Mouse (Mus musculus) bone marrow macrophage, adult 2 months (primary cell): ENCODE data around the gene Atg7.

Source experiments
- CTCF ChIP-seq: IDR thresholded peaks from 2 replicates; pipeline ENCODE4 v1.5.1; 2012; ENCODE audit warnings: low read depth, mild to moderate bottlenecking, low read length, moderate library complexity
- POLR2A ChIP-seq: IDR thresholded peaks from 2 replicates; pipeline ENCODE4 v1.6.1; 2012; ENCODE audit warnings: mild to moderate bottlenecking, low read depth, low read length, borderline replicate concordance

DNA sequence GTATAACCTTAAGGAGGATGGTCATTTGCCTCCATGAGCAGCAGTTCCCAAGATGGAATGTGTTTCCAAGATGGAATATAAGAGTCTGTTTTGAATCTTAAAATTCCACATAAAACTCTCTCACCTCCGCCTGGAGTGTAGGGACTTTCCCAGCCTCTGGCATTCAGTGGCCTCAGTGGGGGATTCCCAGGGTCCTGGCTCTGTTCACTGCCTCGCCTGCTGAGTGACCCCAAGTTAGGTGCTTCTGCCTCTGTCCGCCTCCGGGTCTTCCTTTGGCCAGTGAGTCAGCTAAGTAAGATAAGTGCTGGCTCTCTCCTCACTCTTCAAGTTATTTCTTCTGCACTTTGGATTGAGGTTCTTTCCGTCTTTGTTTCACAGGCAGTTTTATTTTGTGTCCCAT, 90.3 kb downstream of the Atg7 start:
- TF ChIP-seq CTCF (no peak), POLR2A (no peak)
